Mouse (Mus musculus): ENCODE data around the gene Mgl2. TPM values are rescaled to one million over a fixed set of nuclear protein-coding genes. Genes with fewer than 3 reads are reported as not detected.

Gene Mgl2
- polyA plus RNA-seq, 1 experiment from 2014 or later = not detected

DNA sequence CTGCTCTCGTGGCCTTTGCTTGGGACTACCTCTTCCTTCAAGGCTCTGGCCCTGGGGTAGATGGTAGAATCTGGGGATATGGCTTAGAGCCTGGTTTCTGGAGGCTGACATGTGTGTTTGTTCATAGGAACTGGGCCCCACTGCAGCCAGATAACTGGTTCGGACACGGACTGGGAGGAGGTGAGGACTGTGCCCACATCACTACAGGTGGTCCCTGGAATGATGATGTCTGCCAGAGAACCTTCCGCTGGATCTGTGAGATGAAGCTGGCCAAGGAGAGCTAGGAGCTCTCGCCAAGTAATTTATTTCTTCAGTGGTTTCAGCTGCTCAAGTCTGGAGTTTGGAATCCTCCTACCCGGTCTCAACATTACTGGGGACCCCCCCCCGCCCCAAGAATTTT lies 40.2 kb downstream of the Mgl2 start:
- Histone ChIP-seq H3K36me3 (no peaks in the 10 kb centered on the region), H3K9ac (replicated peaks) (no peak overlapping the region), H3K4me1 (replicated peaks) (peaks cover 12% of the 10 kb centered on the region), H3K4me3 (replicated peaks) (no peak overlapping the region), H3K4me2 (no peak overlapping the region), H3K27me3 (no peaks in the 10 kb centered on the region), H3K27ac (no peak overlapping the region), H3K9me3 (no peaks in the 10 kb centered on the region)
- no peak for ATAC-seq (ENCODE audit: insufficient number of reproducible peaks, insufficient read depth, low FRiP score, low TSS enrichment, low read depth)
- 84% methylated on average over 7 of the region's 7 CpGs for WGBS

DNA sequence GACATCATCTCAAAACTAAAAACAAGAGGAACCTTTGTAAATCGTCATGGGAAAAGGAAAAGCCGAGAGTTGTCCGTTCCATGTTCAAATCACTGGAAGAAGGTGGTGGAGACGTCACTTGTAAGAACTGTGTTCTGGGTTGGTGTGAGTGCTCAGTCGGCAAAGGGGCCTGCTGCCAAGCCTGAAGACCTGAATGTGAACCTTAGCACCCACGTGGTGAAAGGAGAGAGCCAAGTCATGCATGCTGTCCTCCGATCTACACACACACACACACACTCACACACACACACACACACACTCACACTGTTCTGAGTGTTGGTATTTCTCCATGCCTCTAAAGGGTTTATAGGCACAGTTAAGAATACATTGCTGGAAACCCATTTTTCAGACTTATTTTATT lies 41.1 kb downstream of the Mgl2 start:
- H3K4me2 ChIP-seq = no peak overlapping the region
- H3K4me1 ChIP-seq (replicated peaks) = peaks cover 12% of the 10 kb centered on the region
- no peak overlapping the region for H3K27ac ChIP-seq
- H3K9ac ChIP-seq (replicated peaks) = no peak overlapping the region
- 0 out of 2 replicates have a peak, but pooled peaks cover 5% of the 10 kb centered on the region for H3K9me3 ChIP-seq
- H3K36me3 ChIP-seq = no peaks in the 10 kb centered on the region
- 80% methylated on average over 7 of the region's 7 CpGs for WGBS
- ATAC-seq (ENCODE audit: insufficient number of reproducible peaks, insufficient read depth, low FRiP score, low TSS enrichment, low read depth) = no peak
- no peak overlapping the region for H3K4me3 ChIP-seq (replicated peaks)
- no peaks in the 10 kb centered on the region for H3K27me3 ChIP-seq

DNA sequence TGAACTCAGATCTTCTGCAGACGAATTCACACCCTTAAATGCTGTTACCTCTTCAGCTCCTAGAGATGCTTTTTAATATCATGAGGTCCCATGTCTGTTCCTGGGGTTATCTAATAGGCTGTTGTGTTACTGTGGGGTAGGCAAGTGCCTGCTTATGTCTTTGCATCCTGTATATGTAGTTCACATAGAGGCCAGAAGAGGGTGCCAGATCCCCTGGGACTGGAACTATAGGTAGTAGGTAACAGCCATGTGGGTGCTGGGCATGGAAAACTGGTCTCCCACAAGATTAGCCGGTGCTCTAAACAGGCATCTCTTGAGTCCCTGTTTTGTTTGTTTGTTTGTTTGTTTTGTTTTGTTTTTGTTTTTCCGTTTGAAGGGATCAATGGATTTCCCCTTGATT lies 41.7 kb downstream of the Mgl2 start:
- Histone ChIP-seq H3K4me3 (replicated peaks) (no peak overlapping the region), H3K9me3 (0 out of 2 replicates have a peak, but pooled peaks cover 5% of the 10 kb centered on the region), H3K9ac (replicated peaks) (no peak overlapping the region), H3K27me3 (no peaks in the 10 kb centered on the region), H3K36me3 (no peaks in the 10 kb centered on the region), H3K4me2 (no peak overlapping the region), H3K4me1 (replicated peaks) (peaks cover 12% of the 10 kb centered on the region), H3K27ac (no peak overlapping the region)
- WGBS = 59% methylated on average over 3 of the region's 3 CpGs
- no peak for ATAC-seq (ENCODE audit: insufficient number of reproducible peaks, insufficient read depth, low FRiP score, low TSS enrichment, low read depth)

DNA sequence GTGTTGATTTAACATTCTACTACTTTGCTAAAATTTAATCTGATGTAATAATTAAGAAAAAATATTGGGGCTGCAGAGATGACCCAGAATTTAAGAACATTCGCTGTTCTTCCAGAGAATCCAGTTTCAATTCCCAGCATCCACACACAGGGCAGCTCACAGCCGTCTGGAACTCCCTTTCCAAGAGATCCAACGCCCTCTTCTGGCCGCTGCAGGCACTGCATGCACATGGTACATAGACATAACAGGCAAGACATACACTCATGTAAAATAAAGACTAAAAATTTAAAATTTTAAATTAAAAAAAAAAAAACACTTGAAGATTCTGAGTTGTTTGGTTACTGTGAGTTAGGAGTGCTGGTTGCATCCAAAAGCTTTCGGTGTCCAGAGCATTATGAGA lies 42.2 kb downstream of the Mgl2 start:
- 53% methylated on average over 5 of the region's 5 CpGs for WGBS
- Histone ChIP-seq H3K36me3 (no peaks in the 10 kb centered on the region), H3K27me3 (no peaks in the 10 kb centered on the region), H3K27ac (no peak overlapping the region), H3K4me1 (replicated peaks) (peaks cover 12% of the 10 kb centered on the region), H3K4me3 (replicated peaks) (no peak overlapping the region), H3K4me2 (no peak overlapping the region), H3K9ac (replicated peaks) (no peak overlapping the region), H3K9me3 (0 out of 2 replicates have a peak, but pooled peaks cover 5% of the 10 kb centered on the region)
- no peak for ATAC-seq (ENCODE audit: insufficient number of reproducible peaks, insufficient read depth, low FRiP score, low TSS enrichment, low read depth)

DNA sequence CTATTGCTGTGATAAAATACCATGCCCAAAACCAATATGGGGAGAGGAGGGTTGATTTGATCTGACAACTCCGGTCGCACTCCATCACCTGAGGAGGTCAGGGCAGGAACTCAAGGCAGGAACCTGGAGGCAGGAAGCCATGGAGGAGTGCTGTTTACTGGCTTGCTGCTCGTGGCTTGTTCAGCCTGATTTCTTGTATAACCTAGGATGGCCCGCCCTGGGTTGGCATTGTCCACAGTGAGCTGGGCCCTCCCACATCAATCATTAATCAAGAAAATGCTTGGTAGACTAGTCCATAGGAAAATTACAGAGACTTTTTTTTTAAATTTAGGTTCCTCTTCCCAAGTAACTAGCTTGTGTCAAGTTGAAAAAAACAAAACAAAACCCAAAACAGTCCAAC lies 44.4 kb downstream of the Mgl2 start:
- Histone ChIP-seq H3K27me3 (no peaks in the 10 kb centered on the region), H3K4me1 (replicated peaks) (no peaks in the 10 kb centered on the region)
- no peak for ATAC-seq (ENCODE audit: insufficient number of reproducible peaks, insufficient read depth, low FRiP score, low TSS enrichment, low read depth)

DNA sequence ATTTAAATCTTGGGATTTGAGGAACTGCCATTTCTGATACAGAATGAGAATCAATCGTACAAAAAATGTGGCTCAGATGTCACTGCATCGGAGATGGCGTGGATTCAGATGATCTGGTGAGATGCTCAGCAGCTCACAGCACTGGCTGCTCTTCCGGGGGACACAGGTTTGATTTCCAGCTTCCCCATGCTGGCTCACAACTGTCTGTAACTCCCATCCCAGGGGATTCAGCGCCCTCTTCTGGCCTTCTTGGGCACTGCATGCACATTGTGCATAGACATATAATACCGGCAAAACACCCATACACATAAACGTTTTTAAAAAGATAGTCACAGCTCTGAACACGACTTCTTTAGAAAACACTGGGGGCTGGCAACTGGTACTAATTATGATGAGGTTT lies 47.5 kb downstream of the Mgl2 start:
- Histone ChIP-seq H3K4me2 (no peak overlapping the region), H3K9ac (replicated peaks) (no peak overlapping the region), H3K4me3 (replicated peaks) (no peak overlapping the region), H3K27ac (no peak overlapping the region), H3K27me3 (no peaks in the 10 kb centered on the region), H3K9me3 (peaks cover 9% of the 10 kb centered on the region; the same call in 1 of the 2 replicates), H3K4me1 (replicated peaks) (no peaks in the 10 kb centered on the region), H3K36me3 (no peaks in the 10 kb centered on the region)
- 75% methylated on average over 8 of the region's 8 CpGs for WGBS
- ATAC-seq (ENCODE audit: insufficient number of reproducible peaks, insufficient read depth, low FRiP score, low TSS enrichment, low read depth) = no peak

More for the DNA sequence above, 44.4 kb downstream of the Mgl2 start:
- no peak overlapping the region for H3K4me3 ChIP-seq (replicated peaks)
- peaks cover 9% of the 10 kb centered on the region; the same call in 1 of the 2 replicates for H3K9me3 ChIP-seq
- H3K27ac ChIP-seq = no peak overlapping the region
- H3K9ac ChIP-seq (replicated peaks) = no peak overlapping the region
- H3K36me3 ChIP-seq = no peaks in the 10 kb centered on the region
- H3K4me2 ChIP-seq = no peak overlapping the region
- 83% methylated on average over 4 of the region's 4 CpGs for WGBS

DNA sequence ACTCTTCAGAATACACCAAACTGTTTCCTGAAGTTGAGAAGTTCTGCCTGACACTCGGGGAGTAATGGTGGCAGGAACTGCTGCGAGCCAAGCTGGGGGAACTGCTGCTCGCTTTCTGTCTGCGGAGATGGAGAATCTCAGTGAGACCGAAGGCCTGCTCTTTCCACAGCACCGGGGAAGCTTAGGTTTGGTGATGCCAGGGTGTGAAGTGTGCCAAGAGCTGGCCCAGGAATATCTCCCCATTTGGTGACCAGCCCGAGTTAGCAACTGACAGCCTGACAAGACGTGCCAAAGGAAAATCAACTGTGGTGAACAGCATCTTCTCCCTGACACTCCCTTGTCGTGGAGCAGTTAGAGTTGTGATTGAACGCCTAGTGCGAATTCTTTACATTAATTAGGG lies 48.2 kb downstream of the Mgl2 start:
- 84% methylated on average over 11 of the region's 11 CpGs for WGBS
- no peak overlapping the region for H3K4me3 ChIP-seq (replicated peaks)
- no peaks in the 10 kb centered on the region for H3K4me1 ChIP-seq (replicated peaks)
- no peak for ATAC-seq (ENCODE audit: insufficient number of reproducible peaks, insufficient read depth, low FRiP score, low TSS enrichment, low read depth)
- H3K36me3 ChIP-seq = no peaks in the 10 kb centered on the region
- no peak overlapping the region for H3K9ac ChIP-seq (replicated peaks)
- H3K4me2 ChIP-seq = no peak overlapping the region
- no peaks in the 10 kb centered on the region for H3K27me3 ChIP-seq
- peaks cover 9% of the 10 kb centered on the region; the same call in 1 of the 2 replicates for H3K9me3 ChIP-seq
- no peak overlapping the region for H3K27ac ChIP-seq

DNA sequence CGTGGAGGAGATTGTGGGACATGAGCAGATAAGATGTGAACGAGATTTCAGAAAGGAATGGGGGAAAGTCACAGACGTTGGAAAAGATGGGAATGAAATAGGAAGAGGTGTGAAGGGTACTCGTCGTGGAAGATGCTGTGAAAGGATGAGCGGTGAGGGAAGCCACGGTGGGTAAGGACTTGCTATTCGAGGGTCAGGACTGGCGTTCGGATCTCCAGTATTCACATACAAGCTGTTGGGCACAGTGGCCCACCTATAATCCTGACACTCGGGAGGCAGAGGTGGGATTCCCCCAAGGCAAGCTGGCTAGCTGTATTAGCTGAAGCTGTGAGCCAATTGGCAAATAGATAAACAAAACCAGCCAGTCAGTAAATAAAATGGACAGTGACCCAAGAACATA lies 48.6 kb downstream of the Mgl2 start:
- no peak overlapping the region for H3K4me3 ChIP-seq (replicated peaks)
- no peak overlapping the region for H3K9ac ChIP-seq (replicated peaks)
- no peaks in the 10 kb centered on the region for H3K4me1 ChIP-seq (replicated peaks)
- no peak overlapping the region for H3K27ac ChIP-seq
- no peak for ATAC-seq (ENCODE audit: insufficient number of reproducible peaks, insufficient read depth, low FRiP score, low TSS enrichment, low read depth)
- no peak overlapping the region for H3K4me2 ChIP-seq
- peaks cover 9% of the 10 kb centered on the region; the same call in 1 of the 2 replicates for H3K9me3 ChIP-seq
- no peaks in the 10 kb centered on the region for H3K36me3 ChIP-seq
- H3K27me3 ChIP-seq = no peaks in the 10 kb centered on the region
- 74% methylated on average over 11 of the region's 11 CpGs for WGBS

DNA sequence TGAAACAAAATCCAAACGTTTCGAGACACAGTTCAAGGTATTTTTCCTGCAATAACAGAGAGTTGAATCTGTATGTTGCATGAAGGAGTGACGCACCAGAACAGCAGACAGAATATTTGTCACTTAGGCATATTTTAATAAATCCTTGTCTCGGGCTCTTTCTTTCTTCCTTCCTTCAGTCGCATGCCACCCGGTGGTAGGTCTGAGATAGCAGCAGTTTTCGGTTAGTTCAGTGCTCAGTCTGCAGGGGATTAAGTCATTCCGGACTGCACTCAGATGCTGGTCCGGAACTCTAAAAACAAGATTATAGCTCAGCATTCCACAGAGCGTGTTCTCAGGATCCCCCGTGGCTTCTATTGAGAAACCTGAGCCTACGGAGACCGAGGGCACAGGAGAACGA lies 49.3 kb downstream of the Mgl2 start:
- ATAC-seq (ENCODE audit: insufficient number of reproducible peaks, insufficient read depth, low FRiP score, low TSS enrichment, low read depth) = no peak
- no peak overlapping the region for H3K4me2 ChIP-seq
- no peak overlapping the region for H3K4me3 ChIP-seq (replicated peaks)
- H3K4me1 ChIP-seq (replicated peaks) = no peaks in the 10 kb centered on the region
- H3K9me3 ChIP-seq = peaks cover 9% of the 10 kb centered on the region; the same call in 1 of the 2 replicates
- no peaks in the 10 kb centered on the region for H3K36me3 ChIP-seq
- WGBS = 39% methylated on average over 14 of the region's 14 CpGs
- H3K9ac ChIP-seq (replicated peaks) = no peak overlapping the region
- H3K27me3 ChIP-seq = no peaks in the 10 kb centered on the region
- H3K27ac ChIP-seq = no peak overlapping the region

DNA sequence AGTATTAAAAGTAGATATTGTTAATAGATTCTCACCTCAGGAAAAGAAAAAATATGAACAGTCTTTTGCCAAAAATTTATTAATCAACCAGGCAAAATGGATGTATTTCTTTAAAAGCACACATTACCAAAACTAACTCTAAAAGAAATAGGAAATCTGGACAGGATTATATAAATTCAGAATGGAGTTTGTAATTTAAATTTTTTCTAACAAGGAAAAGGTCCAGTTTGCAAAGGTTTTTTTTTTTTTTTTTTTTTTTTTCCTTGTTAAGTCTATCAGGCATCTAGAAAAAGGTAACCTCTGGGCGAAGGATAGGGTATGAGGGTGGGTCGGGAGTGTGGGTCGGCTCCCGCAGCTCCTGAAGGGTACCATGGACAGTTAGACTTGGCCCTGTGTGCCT lies 50.4 kb downstream of the Mgl2 start:
- Histone ChIP-seq H3K9me3 (peaks cover 9% of the 10 kb centered on the region; the same call in 1 of the 2 replicates), H3K27me3 (no peaks in the 10 kb centered on the region), H3K9ac (replicated peaks) (no peak overlapping the region), H3K4me1 (replicated peaks) (no peaks in the 10 kb centered on the region), H3K4me2 (no peak overlapping the region), H3K4me3 (replicated peaks) (no peak overlapping the region), H3K27ac (no peak overlapping the region), H3K36me3 (no peaks in the 10 kb centered on the region)
- 96% methylated on average over 4 of the region's 4 CpGs for WGBS
- ATAC-seq (ENCODE audit: insufficient number of reproducible peaks, insufficient read depth, low FRiP score, low TSS enrichment, low read depth) = no peak

DNA sequence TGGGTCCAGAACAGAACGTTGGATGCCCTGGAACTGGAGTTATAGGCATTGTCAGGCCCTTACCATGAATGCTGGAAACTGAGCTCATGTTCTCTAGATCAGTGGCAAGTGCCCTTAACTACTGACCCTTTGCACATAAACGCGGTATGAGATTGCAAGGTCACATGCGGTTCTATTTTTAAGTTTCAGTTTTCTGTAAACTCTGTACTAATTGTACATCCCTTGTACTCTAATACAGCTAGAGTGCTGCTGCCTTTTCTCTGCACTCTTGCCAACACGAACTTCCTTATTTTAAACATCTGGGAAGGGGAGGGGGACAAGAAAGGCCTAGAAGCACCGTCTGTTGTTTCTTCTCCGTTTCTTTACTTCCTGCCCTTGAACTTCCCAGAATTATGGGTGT lies 55.0 kb downstream of the Mgl2 start:
- no peak overlapping the region for H3K4me2 ChIP-seq
- WGBS = 75% methylated on average over 7 of the region's 7 CpGs
- no peaks in the 10 kb centered on the region for H3K9me3 ChIP-seq
- no peak overlapping the region for H3K4me3 ChIP-seq (replicated peaks)
- no peaks in the 10 kb centered on the region for H3K4me1 ChIP-seq (replicated peaks)
- no peak overlapping the region for H3K27ac ChIP-seq
- ATAC-seq (ENCODE audit: insufficient number of reproducible peaks, insufficient read depth, low FRiP score, low TSS enrichment, low read depth) = no peak
- no peaks in the 10 kb centered on the region for H3K36me3 ChIP-seq
- H3K9ac ChIP-seq (replicated peaks) = no peak overlapping the region
- H3K27me3 ChIP-seq = no peaks in the 10 kb centered on the region

Measured in limb, embryonic 12.5 days (tissue).